Mouse (Mus musculus) stomach, postnatal 0 days (tissue): ENCODE measurements at regions not wholly inside any gene's neighbourhood (a gene's known extent, or its start where the extent isn't known, plus 50 kb on each side); places are given as distances from the start of the nearest gene placed in this dataset.

ENCODE experiments used
- ATAC-seq: fragments of 200-750 bp; cut with Nextera tagmentation; 2 replicates; pipeline ENCODE4 v1.8.0; 2017; ENCODE audit not compliant: low FRiP score, low TSS enrichment
- DNase-seq: peaks from one replicate; pipeline ENCODE4 v3.0.0-alpha.2; 2016; ENCODE audit warnings: low spot score
- H3K27ac ChIP-seq: fragments of 300-500 bp; sonication (generic); replicated peaks from 2 replicates; pipeline ENCODE4 v1.5.1; 2014; ENCODE audit warnings: mild to moderate bottlenecking, control low read depth
- H3K27me3 ChIP-seq: fragments of 300-500 bp; sonication (generic); 2 replicates; pipeline ENCODE4 v1.6.1; 2014; ENCODE audit warnings: low read length; ENCODE audit not compliant: control insufficient read depth, insufficient read depth
- H3K36me3 ChIP-seq: fragments of 300-500 bp; sonication (generic); 2 replicates; pipeline ENCODE4 v1.6.1; 2014; ENCODE audit warnings: low read length, mixed read lengths; ENCODE audit not compliant: control insufficient read depth, insufficient read depth
- H3K4me1 ChIP-seq: fragments of 300-500 bp; sonication (generic); replicated peaks from 2 replicates; pipeline ENCODE4 v1.6.1; 2014; ENCODE audit warnings: antibody characterized with exemption; ENCODE audit not compliant: control insufficient read depth, insufficient read depth
- H3K4me2 ChIP-seq: fragments of 300-500 bp; sonication (generic); replicated peaks from 2 replicates; pipeline ENCODE4 v1.6.1; 2014; ENCODE audit warnings: low read depth, mild to moderate bottlenecking, control low read depth, moderate library complexity
- H3K4me3 ChIP-seq: fragments of 300-500 bp; sonication (generic); 2 replicates; pipeline ENCODE4 v1.5.1; 2014; ENCODE audit warnings: low read depth, low read length, control low read depth
- H3K9ac ChIP-seq: fragments of 300-500 bp; sonication (generic); 2 replicates; pipeline ENCODE4 v1.6.1; 2014; ENCODE audit warnings: mild to moderate bottlenecking, low read length, control low read depth, mixed read lengths
- H3K9me3 ChIP-seq: fragments of 300-500 bp; sonication (generic); 2 replicates; pipeline ENCODE4 v1.6.1; 2016; ENCODE audit warnings: low read length; ENCODE audit not compliant: control insufficient read depth
- CTCF ChIP-seq: IDR thresholded peaks from 2 replicates; pipeline ENCODE4 v1.5.1; 2016; ENCODE audit warnings: antibody characterized with exemption, low read depth, mild to moderate bottlenecking, moderate library complexity
- EP300 ChIP-seq: optimal IDR thresholded peaks from 2 replicates; pipeline ENCODE3; 2016; ENCODE audit warnings: antibody characterized with exemption
- WGBS: fragments of 180-500 bp; shearing (Covaris S2); extraction: QIAGEN DNeasy Blood & Tissue Kit; methylation state at CpG from one replicate; pipeline ENCODE4 v1.1.7; 2014; 5-methylcytosine and 5-hydroxymethylcytosine counted together

- H3K4me1 ChIP-seq: no peaks in the 10 kb centered on the region
- H3K4me2 ChIP-seq: no peak overlapping the region
- no peaks in the 10 kb centered on the region for H3K9me3 ChIP-seq
- H3K9ac ChIP-seq: no peak overlapping the region
- no peak overlapping the region for H3K4me3 ChIP-seq
- ATAC-seq (no peak), DNase-seq (no peak)
- no peak overlapping the region for H3K27ac ChIP-seq
- no peaks in the 10 kb centered on the region for H3K36me3 ChIP-seq
- no peak for TF ChIP-seq EP300
- no peak for TF ChIP-seq CTCF
- H3K27me3 ChIP-seq: no peaks in the 10 kb centered on the region
- 88% methylated on average over 5 of the region's 5 CpGs for WGBS
Measured at GRCm38 (mm10) chr2:79048777-79049537, 181.0 kb downstream of the Ube2e3 start.

GRCm38 (mm10) chr2:79050495-79051046, 182.6 kb downstream of the Ube2e3 start:
- no peak overlapping the region for H3K9ac ChIP-seq
- H3K4me2 ChIP-seq: no peak overlapping the region
- H3K27me3 ChIP-seq: no peaks in the 10 kb centered on the region
- H3K9me3 ChIP-seq: no peaks in the 10 kb centered on the region
- TF ChIP-seq EP300 (no peak), CTCF (no peak)
- no peaks in the 10 kb centered on the region for H3K36me3 ChIP-seq
- no peak for DNase-seq
- no peak for ATAC-seq
- WGBS: 66% methylated on average over 1 of the region's 1 CpGs
- no peaks in the 10 kb centered on the region for H3K4me1 ChIP-seq
- H3K27ac ChIP-seq: no peak overlapping the region
- no peak overlapping the region for H3K4me3 ChIP-seq

GRCm38 (mm10) chr2:79052226-79052625, 184.3 kb downstream of the Ube2e3 start:
- Histone ChIP-seq H3K4me2 (no peak overlapping the region), H3K27ac (no peak overlapping the region), H3K9me3 (no peaks in the 10 kb centered on the region), H3K36me3 (no peaks in the 10 kb centered on the region), H3K4me3 (no peak overlapping the region), H3K4me1 (no peaks in the 10 kb centered on the region), H3K27me3 (no peaks in the 10 kb centered on the region), H3K9ac (no peak overlapping the region)
- TF ChIP-seq EP300 (no peak), CTCF (no peak)
- no peak for ATAC-seq
- WGBS: 74% methylated on average over 1 of the region's 1 CpGs
- DNase-seq: no peak

GRCm38 (mm10) chr2:79056138-79056537, 188.2 kb downstream of the Ube2e3 start:
- WGBS: 79% methylated on average over 2 of the region's 2 CpGs
- H3K4me1 ChIP-seq: no peaks in the 10 kb centered on the region
- H3K36me3 ChIP-seq: no peaks in the 10 kb centered on the region
- no peak overlapping the region for H3K4me3 ChIP-seq
- H3K27ac ChIP-seq: no peak overlapping the region
- H3K9me3 ChIP-seq: no peaks in the 10 kb centered on the region
- DNase-seq (no peak), ATAC-seq (no peak)
- no peaks in the 10 kb centered on the region for H3K27me3 ChIP-seq
- no peak overlapping the region for H3K4me2 ChIP-seq
- no peak overlapping the region for H3K9ac ChIP-seq
- no peak for TF ChIP-seq CTCF
- TF ChIP-seq EP300: no peak

GRCm38 (mm10) chr2:79059115-79059943, 191.4 kb downstream of the Ube2e3 start:
- Histone ChIP-seq H3K27me3 (no peaks in the 10 kb centered on the region), H3K9me3 (no peaks in the 10 kb centered on the region), H3K27ac (no peak overlapping the region), H3K4me1 (no peaks in the 10 kb centered on the region), H3K4me3 (no peak overlapping the region), H3K4me2 (no peak overlapping the region), H3K36me3 (no peaks in the 10 kb centered on the region), H3K9ac (no peak overlapping the region)
- WGBS: 80% methylated on average over 7 of the region's 7 CpGs
- DNase-seq: no peak
- TF ChIP-seq EP300 (no peak), CTCF (no peak)
- ATAC-seq: no peak

GRCm38 (mm10) chr2:79059944-79060238, 192.0 kb downstream of the Ube2e3 start:
- 78% methylated on average over 4 of the region's 4 CpGs for WGBS
- Histone ChIP-seq H3K4me2 (no peak overlapping the region), H3K36me3 (no peaks in the 10 kb centered on the region), H3K27ac (no peak overlapping the region), H3K9ac (no peak overlapping the region), H3K9me3 (no peaks in the 10 kb centered on the region), H3K4me3 (no peak overlapping the region), H3K27me3 (no peaks in the 10 kb centered on the region), H3K4me1 (no peaks in the 10 kb centered on the region)
- DNase-seq (no peak), ATAC-seq (no peak)
- TF ChIP-seq EP300 (no peak), CTCF (no peak)
